Mouse (Mus musculus) thymus, adult 2 months (tissue): ENCODE measurements around the gene Kcnt2. TPM values are rescaled to one million over a fixed set of nuclear protein-coding genes. Genes with fewer than 3 reads are reported as not detected.

Experiments used
- DNase-seq: peaks from one replicate; pipeline ENCODE4 v3.0.0; 2021
- H3K27ac ChIP-seq: fragments of 200-500 bp; 2 replicates; pipeline ENCODE4 v1.5.1; 2012; ENCODE audit warnings: low read length, control low read depth; ENCODE audit not compliant: control insufficient read depth, insufficient read depth
- H3K27me3 ChIP-seq: fragments of 200-500 bp; 2 replicates; pipeline ENCODE4 v1.6.1; 2012; ENCODE audit warnings: mild to moderate bottlenecking, low read length, moderate library complexity, mixed read lengths; ENCODE audit not compliant: control insufficient read depth, insufficient read depth
- H3K36me3 ChIP-seq: fragments of 200-500 bp; 2 replicates; pipeline ENCODE4 v1.6.1; 2012; ENCODE audit warnings: mild to moderate bottlenecking, low read length, moderate library complexity; ENCODE audit not compliant: control insufficient read depth, insufficient read depth
- H3K4me1 ChIP-seq: fragments of 200-500 bp; replicated peaks from 2 replicates; pipeline ENCODE4 v1.6.1; 2012; ENCODE audit warnings: low read length; ENCODE audit not compliant: control insufficient read depth, insufficient read depth
- H3K4me3 ChIP-seq: fragments of 200-500 bp; 2 replicates; pipeline ENCODE4 v1.5.1; 2012; ENCODE audit warnings: mild to moderate bottlenecking, low read length, control low read depth, moderate library complexity; ENCODE audit not compliant: control insufficient read depth, insufficient read depth
- CTCF ChIP-seq: fragments of 200-500 bp; IDR thresholded peaks from 2 replicates; pipeline ENCODE4 v1.5.1; 2012; ENCODE audit warnings: mild to moderate bottlenecking, control low read depth, low read length, moderate library complexity, borderline replicate concordance; ENCODE audit not compliant: control insufficient read depth, poor library complexity, insufficient read depth; ENCODE audit errors: extremely low read depth
- POLR2A ChIP-seq: fragments of 200-500 bp; IDR thresholded peaks from 2 replicates; pipeline ENCODE4 v1.6.1; 2012; ENCODE audit warnings: mild to moderate bottlenecking, low read length, control low read depth, moderate library complexity; ENCODE audit not compliant: control insufficient read depth, poor library complexity, insufficient read depth; ENCODE audit errors: extremely low read depth
- WGBS: fragments of 180-500 bp; shearing (Covaris S2); methylation state at CpG from one replicate; pipeline ENCODE4 v1.1.7; 2018; 5-methylcytosine and 5-hydroxymethylcytosine counted together
- polyA plus RNA-seq: library from polyadenylated mRNA; depleted of rRNA; stranded (reverse); fragments of >200 nt; gene quantifications from 2 replicates; pipeline ENCODE4 v1.2.3, GENCODE M21; 2012

Gene Kcnt2
- polyA plus RNA-seq, 1 experiment, result 0.05 TPM

- no peak for DNase-seq
- H3K27ac ChIP-seq, result no peak overlapping the region
- no peak for TF ChIP-seq CTCF
- TF ChIP-seq POLR2A, result no peak
- no peaks in the 10 kb centered on the region for H3K36me3 ChIP-seq
- no peaks in the 10 kb centered on the region for H3K4me1 ChIP-seq
- no peak overlapping the region for H3K4me3 ChIP-seq
- no peaks in the 10 kb centered on the region for H3K27me3 ChIP-seq
Measured at GRCm38 (mm10) chr1:140305344-140305743, 59.4 kb downstream of the Kcnt2 start.

GRCm38 (mm10) chr1:140306339-140306738 lies 60.4 kb downstream of the Kcnt2 start:
- 66% methylated on average over 2 of the region's 2 CpGs for WGBS
- TF ChIP-seq POLR2A (no peak), CTCF (no peak)
- H3K27me3 ChIP-seq, result no peaks in the 10 kb centered on the region

GRCm38 (mm10) chr1:140310739-140311138 lies 64.8 kb downstream of the Kcnt2 start:
- Histone ChIP-seq H3K27ac (no peak overlapping the region), H3K36me3 (no peaks in the 10 kb centered on the region), H3K4me3 (no peak overlapping the region), H3K27me3 (no peaks in the 10 kb centered on the region), H3K4me1 (no peaks in the 10 kb centered on the region)
- no peak for DNase-seq
- TF ChIP-seq CTCF (no peak), POLR2A (no peak)
- 97% methylated on average over 2 of the region's 2 CpGs for WGBS

More at GRCm38 (mm10) chr1:140306339-140306738, 60.4 kb downstream of the Kcnt2 start:
- Histone ChIP-seq H3K4me3 (no peak overlapping the region), H3K4me1 (no peaks in the 10 kb centered on the region), H3K27ac (no peak overlapping the region), H3K36me3 (no peaks in the 10 kb centered on the region)
- no peak for DNase-seq

- no peaks in the 10 kb centered on the region for H3K27me3 ChIP-seq
- H3K36me3 ChIP-seq, result no peaks in the 10 kb centered on the region
- DNase-seq, result no peak
- TF ChIP-seq POLR2A, result no peak
- TF ChIP-seq CTCF, result no peak
- no peaks in the 10 kb centered on the region for H3K4me1 ChIP-seq
- H3K27ac ChIP-seq, result no peak overlapping the region
- 80% methylated on average over 3 of the region's 3 CpGs for WGBS
- H3K4me3 ChIP-seq, result no peak overlapping the region
Measured at GRCm38 (mm10) chr1:140325088-140325487, 79.1 kb downstream of the Kcnt2 start.

- no peak overlapping the region for H3K4me3 ChIP-seq
- H3K27ac ChIP-seq, result no peak overlapping the region
Measured at GRCm38 (mm10) chr1:140326709-140327108, 80.8 kb downstream of the Kcnt2 start.

GRCm38 (mm10) chr1:140333702-140334101 lies 87.7 kb downstream of the Kcnt2 start:
- Histone ChIP-seq H3K27me3 (no peaks in the 10 kb centered on the region), H3K36me3 (no peaks in the 10 kb centered on the region), H3K4me1 (no peaks in the 10 kb centered on the region), H3K27ac (no peak overlapping the region), H3K4me3 (no peak overlapping the region)
- DNase-seq, result no peak
- TF ChIP-seq POLR2A (no peak), CTCF (no peak)
- 87% methylated on average over 3 of the region's 3 CpGs for WGBS

More at GRCm38 (mm10) chr1:140326709-140327108, 80.8 kb downstream of the Kcnt2 start:
- DNase-seq, result no peak
- Histone ChIP-seq H3K27me3 (no peaks in the 10 kb centered on the region), H3K36me3 (no peaks in the 10 kb centered on the region), H3K4me1 (no peaks in the 10 kb centered on the region)
- TF ChIP-seq POLR2A (no peak), CTCF (no peak)
- 94% methylated on average over 3 of the region's 3 CpGs for WGBS

GRCm38 (mm10) chr1:140338417-140338816 lies 92.5 kb downstream of the Kcnt2 start:
- TF ChIP-seq POLR2A (no peak), CTCF (no peak)

More at GRCm38 (mm10) chr1:140338417-140338816, 92.5 kb downstream of the Kcnt2 start:
- Histone ChIP-seq H3K36me3 (no peaks in the 10 kb centered on the region), H3K4me1 (no peaks in the 10 kb centered on the region), H3K27ac (no peak overlapping the region), H3K4me3 (no peak overlapping the region), H3K27me3 (no peaks in the 10 kb centered on the region)
- no peak for DNase-seq
